Mouse (Mus musculus): ENCODE results near the gene Plekhd1. TPM values are rescaled to one million over a fixed set of nuclear protein-coding genes. Genes with fewer than 3 reads are reported as not detected.

Gene Plekhd1
- total RNA-seq, 2 experiments from 2014 or later: 0.21 to 0.78 TPM

DNA sequence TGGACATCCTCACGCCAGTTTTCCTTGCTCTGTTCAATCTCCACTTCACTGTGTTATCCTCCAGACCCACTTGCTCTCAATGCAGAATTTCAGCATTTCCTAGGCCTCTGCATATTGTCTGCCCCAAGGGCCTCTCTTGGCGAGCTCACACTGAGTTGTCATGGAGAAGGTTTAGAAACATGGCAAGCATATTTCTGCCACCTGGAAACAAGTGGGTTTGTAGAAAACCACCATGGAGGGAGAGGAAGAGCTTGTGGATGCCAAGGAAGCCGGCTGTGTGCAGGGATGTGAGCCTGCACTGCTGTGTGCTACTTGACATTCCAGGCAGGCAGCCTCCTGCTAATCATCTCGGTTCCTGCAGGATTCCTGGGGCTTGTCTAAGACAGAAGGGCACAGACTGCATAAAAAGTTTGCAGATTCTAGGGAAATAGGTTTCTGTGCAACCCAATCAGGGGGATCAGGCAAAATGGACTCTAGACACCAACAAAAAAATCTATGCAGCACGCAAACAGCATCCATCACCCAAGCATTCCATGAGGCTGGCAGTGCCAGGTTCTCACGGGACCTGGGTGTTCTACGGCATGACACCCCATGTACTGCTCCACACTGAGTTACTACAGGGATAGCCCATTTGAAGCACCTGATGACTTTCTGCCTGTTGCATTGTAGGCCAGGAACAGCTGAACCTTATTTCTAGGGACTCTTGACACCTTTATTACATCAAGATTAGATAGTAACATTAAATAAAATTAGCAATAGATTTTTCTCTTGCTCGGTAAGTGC, 53.8 kb downstream of the Plekhd1 start:
- DNase-seq (ENCODE audit: low spot score in 2 of 2): no peak

DNA sequence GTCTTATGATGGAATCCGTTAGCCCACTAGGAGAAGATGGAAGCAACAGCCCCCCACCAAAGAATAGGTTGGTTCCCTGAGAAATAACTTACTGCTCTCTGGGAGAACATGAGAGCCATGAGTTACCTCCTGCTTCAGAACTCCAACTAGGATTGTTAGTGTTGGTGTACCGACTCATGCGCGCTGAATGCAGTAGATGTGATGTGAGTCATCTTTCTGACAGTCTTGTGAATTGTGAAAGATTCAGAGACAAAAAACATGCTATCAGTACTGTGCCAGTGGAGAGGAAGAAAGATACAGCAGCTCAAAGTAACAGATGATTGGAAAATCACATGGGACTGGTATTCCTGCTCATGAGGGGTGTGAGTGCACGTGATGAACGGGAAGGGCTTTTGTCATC, 59.2 kb downstream of the Plekhd1 start:
- DNase-seq (ENCODE audit: low spot score in 2 of 2): no peak

DNA sequence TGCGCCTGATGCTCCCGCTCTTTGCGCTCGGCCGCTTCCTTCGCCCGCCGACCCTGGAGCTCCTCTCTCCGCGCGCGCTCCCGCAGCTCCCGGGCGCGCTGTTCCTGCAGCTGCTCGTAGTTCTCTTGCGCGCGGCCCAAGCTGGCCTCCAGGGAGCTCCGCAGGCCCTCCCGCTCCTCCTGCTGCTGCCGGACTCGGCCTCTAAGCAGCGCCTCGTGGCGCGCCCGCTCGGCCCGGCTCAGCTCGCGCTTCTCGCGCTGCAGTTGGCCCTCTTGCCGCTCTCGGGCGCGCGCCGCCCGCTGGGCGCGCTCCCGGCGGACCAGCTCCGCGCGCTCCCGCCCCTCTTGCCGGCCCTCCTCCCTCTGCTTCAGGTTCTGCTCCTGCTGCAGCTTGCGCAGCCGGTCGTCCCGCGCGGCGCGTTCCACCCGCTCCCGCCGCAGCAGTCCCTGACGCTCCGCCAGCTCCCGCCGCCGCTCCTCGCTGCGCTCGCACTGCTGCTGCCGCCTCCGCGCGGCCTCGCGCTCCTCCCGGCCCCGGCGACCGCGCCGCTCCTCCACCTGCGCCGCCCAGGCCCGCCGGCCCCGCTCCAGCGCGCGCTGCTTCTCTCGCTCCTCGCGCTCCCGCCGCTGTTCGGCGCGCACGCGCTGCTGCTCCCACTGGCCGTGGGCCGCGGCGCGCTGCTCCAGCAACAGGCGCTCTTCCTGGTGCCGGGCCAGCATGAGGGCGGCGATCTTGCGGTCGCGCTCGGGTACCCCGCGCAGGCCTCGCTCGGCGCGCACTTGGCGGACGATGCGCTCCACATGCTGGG, 65.6 kb downstream of the Plekhd1 start:
- peak; percentile 57 to 79 for DNase-seq (ENCODE audit: low spot score in 2 of 2)

DNA sequence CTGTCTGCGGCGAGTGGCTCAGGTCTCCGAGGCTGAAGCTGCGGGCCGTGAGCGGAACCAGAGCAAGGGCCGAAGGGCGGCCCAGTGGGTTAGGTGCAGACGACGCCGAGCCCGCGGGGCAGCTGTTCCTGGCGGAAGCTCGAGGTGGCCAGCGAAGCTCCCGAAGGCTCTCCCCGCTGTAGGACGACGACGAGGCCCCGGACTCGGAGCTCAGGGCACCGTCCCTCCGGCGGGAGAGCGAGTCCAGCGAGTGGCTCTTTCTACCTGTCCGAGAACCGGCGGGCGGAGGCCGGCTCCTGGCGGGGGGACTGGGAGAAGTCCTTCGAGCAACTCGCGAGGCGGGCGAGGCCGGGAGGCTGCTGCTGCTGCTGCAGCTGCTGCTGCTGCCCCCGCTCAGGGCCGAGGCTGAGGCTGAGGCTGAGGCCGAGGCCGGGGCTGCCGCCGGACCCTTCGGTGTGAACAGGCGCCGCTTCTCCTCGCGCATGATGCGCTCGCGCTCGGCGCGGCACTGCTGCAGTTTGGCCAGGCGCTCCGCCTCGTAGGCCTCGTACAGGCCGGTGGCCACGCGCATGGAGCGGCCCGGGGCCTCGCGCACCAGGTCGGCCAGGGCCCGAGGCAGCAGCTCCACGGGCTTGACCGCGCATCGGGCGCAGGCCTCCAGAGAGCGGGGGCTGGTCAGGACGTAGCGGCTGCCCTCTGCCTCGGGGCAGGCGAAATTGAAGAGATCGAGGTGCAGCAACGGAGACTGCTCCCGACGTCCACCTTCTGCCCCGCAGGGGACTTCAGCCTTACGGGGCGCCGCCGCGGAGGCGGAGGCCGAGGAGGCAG, 66.4 kb downstream of the Plekhd1 start:
- peak in 1 of 2 experiments; percentile 39 for DNase-seq (ENCODE audit: low spot score in 2 of 2)

DNA sequence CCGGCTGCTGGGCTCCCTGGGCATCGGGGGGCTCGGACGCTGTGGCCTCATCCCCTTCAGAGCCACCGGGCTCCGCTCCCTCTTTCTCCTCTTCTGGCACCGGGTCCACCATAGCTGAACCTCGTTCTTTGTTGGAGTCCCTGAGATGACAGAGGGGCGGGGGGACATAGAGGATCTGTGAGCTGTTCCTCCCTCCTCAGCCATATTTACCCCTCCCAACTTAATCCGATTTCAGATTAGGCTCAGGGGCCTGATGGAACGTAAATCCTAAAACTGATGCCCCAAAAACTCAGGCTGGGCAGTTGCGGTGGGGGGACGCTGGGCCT, 67.0 kb downstream of the Plekhd1 start:
- peak in 1 of 2 experiments; percentile 24 for DNase-seq (ENCODE audit: low spot score in 2 of 2)

DNA sequence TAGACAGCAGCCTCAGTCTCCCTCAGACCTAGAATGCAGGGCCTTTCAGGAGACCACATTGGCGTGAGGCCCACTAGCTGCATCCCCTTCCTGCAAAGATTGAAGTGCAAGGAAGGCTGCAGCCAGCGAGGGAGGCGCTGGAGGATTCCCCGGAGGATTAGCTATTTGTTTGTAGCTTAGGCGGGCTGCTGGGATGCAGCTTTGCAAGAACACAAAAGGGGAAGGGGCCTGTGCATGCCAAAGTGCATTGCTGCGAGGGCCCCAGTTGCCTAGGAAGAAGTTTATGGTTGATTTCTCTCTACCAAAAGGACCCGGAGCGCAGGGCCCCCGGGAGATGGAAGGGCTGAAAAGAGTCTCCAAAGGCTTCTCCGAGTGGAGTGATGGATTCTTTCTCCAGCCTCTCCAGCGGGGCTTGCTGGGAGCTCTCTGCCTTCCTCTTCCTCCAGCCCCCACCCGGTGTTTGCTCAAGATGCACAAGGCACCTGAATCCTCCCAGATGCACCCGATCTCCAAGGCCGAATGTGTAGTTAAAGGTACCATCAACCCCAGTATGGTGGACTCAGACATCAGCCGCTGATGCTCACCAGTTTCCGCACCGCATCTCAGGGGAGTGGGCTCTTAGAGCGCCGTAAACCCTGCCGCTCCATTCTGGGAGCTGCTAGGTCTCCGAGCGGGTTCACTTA, 67.5 kb downstream of the Plekhd1 start:
- peak in 1 of 2 experiments; percentile 13 for DNase-seq (ENCODE audit: low spot score in 2 of 2)

DNA sequence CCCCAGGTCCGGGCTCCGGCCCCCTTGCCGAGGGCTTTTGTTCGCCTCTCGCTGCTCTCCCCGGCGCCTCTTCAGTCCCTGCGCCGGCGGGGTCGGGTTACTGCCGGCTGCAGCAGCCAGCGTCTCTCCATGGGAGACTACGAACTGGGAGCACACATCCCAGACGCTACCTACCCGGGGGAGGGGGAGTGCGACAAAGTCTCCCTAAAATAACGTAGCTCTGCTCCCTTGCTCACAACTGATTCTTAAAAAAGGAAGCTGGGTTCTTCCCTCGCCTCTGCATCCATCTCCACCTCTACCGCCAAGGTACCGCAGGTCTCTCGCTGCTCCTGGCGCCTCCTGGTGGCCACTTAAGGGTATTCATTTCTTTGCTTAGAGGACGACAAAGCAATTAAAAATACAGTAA, 68.0 kb downstream of the Plekhd1 start, which contains the start of gene Ccdc177:
Gene Ccdc177 (minus strand): TSS at position 292 of the 406 bp plus-strand sequence.
- DNase-seq (ENCODE audit: low spot score in 2 of 2): peak; percentile 48 to 78

DNA sequence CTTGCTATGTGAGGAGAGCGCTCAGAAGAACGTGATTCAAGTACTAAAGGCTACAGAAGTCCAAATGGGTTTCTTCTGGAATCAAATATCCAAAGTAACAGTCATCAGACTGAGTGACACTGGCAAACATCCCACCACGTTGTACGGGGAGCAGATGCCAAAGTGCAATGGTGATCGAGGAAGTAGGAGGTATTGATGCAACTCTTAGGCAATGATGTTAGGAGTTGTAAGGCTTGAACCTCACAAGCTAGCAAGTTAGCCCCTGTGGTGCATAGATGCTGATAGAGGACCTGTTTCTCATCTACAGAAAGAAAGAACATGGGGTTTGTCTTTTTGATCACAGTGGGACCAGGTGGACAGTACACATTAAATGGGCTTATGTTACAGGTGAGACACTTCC, 70.6 kb downstream of the Plekhd1 start:
- DNase-seq (ENCODE audit: low spot score in 2 of 2): no peak

DNA sequence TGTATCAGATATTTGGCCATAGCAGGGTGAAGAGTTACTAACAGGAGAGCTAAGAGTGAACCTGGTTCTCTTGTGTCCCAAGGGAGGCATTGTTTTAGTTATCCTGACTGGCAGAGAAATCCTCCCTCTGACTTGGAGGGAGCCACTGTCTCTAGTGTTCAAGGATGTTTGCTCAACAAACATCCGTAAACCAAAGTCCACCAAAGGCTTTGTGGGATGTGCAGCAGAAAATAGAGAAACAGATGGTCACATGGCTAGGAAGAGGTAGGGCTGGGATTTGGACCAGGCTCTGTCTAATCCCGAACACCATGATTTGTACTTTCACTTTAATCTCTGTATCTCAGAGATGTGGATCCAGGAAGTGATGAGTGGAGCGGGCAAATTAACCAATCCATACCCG, 71.7 kb downstream of the Plekhd1 start:
- DNase-seq (ENCODE audit: low spot score in 2 of 2): no peak

DNA sequence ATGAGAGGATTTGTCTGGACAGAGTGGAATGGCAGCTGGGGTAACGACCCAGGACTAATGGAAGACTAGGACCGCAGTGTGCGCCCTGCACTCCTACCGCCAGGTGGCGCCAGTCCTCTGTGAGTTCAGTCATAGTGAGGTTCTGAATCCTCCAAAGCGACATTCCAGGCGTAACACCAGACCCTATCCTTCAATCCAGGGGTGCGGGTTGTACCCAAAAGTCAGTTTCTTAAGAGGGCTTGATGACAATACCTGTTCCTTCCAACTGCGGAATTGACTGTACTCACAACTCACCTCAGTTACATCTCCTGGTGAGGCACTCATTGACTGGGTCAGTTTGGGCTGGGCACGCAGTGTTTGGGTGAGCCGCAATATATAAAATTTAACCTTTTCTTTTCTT, 77.3 kb downstream of the Plekhd1 start:
- peak; percentile 62 to 74 for DNase-seq (ENCODE audit: low spot score in 2 of 2)

Other genes with a start within 250 kb of the Plekhd1 start
- gene Exd2, start 229.5 kb upstream of the Plekhd1 start, total RNA-seq (2021): 10 to 100 TPM; 32.8 to 36.6 TPM
- gene Galnt16, start 174.3 kb upstream of the Plekhd1 start, total RNA-seq (2021): 10 to 100 TPM; 41.7 to 43.6 TPM
- 10 to 100 TPM; 21.2 to 22.6 TPM for gene Slc39a9, start 48.7 kb upstream of the Plekhd1 start, total RNA-seq (2021)
- 10 to 100 TPM; 57.7 to 61.6 TPM for gene Erh, start 48.2 kb upstream of the Plekhd1 start, total RNA-seq (2021)
- under 1 TPM; 0.12 to 0.13 TPM for gene Ccdc177, start 68.1 kb downstream of the Plekhd1 start, total RNA-seq (2021)
- 10 to 100 TPM; 32.4 to 32.5 TPM for gene Susd6, start 97.9 kb downstream of the Plekhd1 start, total RNA-seq (2021)